Mouse (Mus musculus) neural tube, embryonic 15.5 days (tissue): ENCODE results near the gene Gm17555. TPM values are rescaled to one million over a fixed set of nuclear protein-coding genes. Genes with fewer than 3 reads are reported as not detected.
"Not testable (repeated sequence)": the region's sequence is repeated elsewhere in the genome, so short reads cannot be mapped to it uniquely, and the experiment has no call there.

Source experiments
- ATAC-seq: fragments of 200-750 bp; cut with Nextera tagmentation; 2 replicates; pipeline ENCODE4 v1.8.0; 2017; ENCODE audit warnings: mild to moderate bottlenecking, moderate TSS enrichment, moderate library complexity; ENCODE audit not compliant: low FRiP score
- H3K27ac ChIP-seq: fragments of 300-500 bp; sonication (generic); replicated peaks from 2 replicates; pipeline ENCODE4 v1.5.1; 2015; ENCODE audit warnings: mild to moderate bottlenecking, inconsistent platforms
- H3K27me3 ChIP-seq: fragments of 300-500 bp; sonication (generic); replicated peaks from 2 replicates; pipeline ENCODE4 v1.6.1; 2015; ENCODE audit warnings: inconsistent platforms
- H3K36me3 ChIP-seq: fragments of 300-500 bp; sonication (generic); 2 replicates; pipeline ENCODE4 v1.6.1; 2015; ENCODE audit warnings: inconsistent platforms
- H3K4me1 ChIP-seq: fragments of 300-500 bp; sonication (generic); 2 replicates; pipeline ENCODE4 v1.6.1; 2015; ENCODE audit warnings: inconsistent platforms
- H3K4me2 ChIP-seq: fragments of 300-500 bp; sonication (generic); 2 replicates; pipeline ENCODE4 v1.6.1; 2015; ENCODE audit warnings: inconsistent platforms, mild to moderate bottlenecking, moderate library complexity
- H3K4me3 ChIP-seq: fragments of 300-500 bp; sonication (generic); replicated peaks from 2 replicates; pipeline ENCODE4 v1.5.1; 2015; ENCODE audit warnings: mild to moderate bottlenecking, inconsistent platforms
- H3K9ac ChIP-seq: fragments of 300-500 bp; sonication (generic); replicated peaks from 2 replicates; pipeline ENCODE4 v1.6.1; 2015; ENCODE audit warnings: mild to moderate bottlenecking, inconsistent platforms
- H3K9me3 ChIP-seq: fragments of 300-500 bp; sonication (generic); replicated peaks from 2 replicates; pipeline ENCODE4 v1.6.1; 2016; ENCODE audit warnings: inconsistent platforms
- WGBS: fragments of 180-500 bp; shearing (Covaris S2); methylation state at CpG from one replicate; pipeline ENCODE4 v1.1.7; 2015; ENCODE audit warnings: mixed read lengths; 5-methylcytosine and 5-hydroxymethylcytosine counted together
- polyA plus RNA-seq: library from polyadenylated mRNA; unstranded; fragments of >200 nt; fragmentation: Nextera tagmentation; extraction: Ambion mirVana; gene quantifications from 2 replicates; pipeline ENCODE4 v1.2.1, GENCODE M21; 2015

Gene Gm17555
- polyA plus RNA-seq, result not detected in 2 replicates

DNA sequence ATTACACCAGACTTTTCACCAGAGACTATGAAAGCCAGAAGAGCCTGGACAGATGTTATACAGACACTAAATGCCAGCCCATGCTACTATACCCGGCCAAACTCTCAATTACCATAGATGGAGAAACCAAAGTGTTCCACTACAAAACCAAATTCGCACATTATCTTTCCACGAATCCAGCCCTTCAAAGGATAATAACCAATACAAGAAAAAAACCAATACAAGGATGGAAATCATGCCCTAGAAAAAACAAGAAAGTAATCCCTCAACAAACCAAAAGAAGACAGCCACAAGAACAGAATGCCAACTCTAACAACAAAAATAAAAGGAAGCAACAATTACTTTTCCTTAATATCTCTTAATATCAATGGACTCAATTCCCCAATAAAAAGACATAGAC is at the start of gene Gm17555:
Gene Gm17555 (plus strand): TSS at position 301 of the 400 bp plus-strand sequence.
- not testable (repeated sequence) for H3K4me2 ChIP-seq, H3K27ac ChIP-seq, ATAC-seq, H3K9me3 ChIP-seq, H3K36me3 ChIP-seq, H3K9ac ChIP-seq, H3K27me3 ChIP-seq, H3K4me1 ChIP-seq, H3K4me3 ChIP-seq
- WGBS, result 94% methylated on average over 3 of the region's 3 CpGs

- no peak for ATAC-seq
Measured at GRCm38 (mm10) chr2:126165277-126166018, 49.5 kb upstream of the Gm17555 start.

DNA sequence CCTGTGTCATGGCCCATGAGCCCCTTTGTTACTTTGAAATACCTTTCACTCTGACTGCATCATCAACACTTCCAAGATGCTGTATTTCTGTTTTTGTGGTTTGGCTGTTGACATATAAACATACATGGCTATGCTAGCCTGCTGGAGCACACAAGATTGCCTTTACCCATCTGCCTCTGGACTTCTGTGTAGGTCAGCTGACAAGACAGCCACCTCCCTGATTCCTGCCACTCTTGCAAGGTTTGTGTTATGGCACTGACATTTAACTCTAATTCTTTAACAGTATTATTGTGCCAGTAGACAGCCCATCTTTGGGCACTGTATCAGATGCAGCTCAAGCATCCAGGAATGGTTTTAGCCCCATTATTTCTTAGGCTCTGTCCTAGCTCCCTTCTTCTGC is 48.6 kb upstream of the Gm17555 start:
- H3K9ac ChIP-seq, result no peak overlapping the region
- ATAC-seq, result no peak
- no peak overlapping the region for H3K27ac ChIP-seq
- no peak overlapping the region for H3K4me3 ChIP-seq
- H3K36me3 ChIP-seq, result peaks cover 22% of the 10 kb centered on the region
- H3K4me2 ChIP-seq, result no peak overlapping the region
- no peaks in the 10 kb centered on the region for H3K9me3 ChIP-seq
- H3K4me1 ChIP-seq, result no peaks in the 10 kb centered on the region
- H3K27me3 ChIP-seq, result no peaks in the 10 kb centered on the region

More at GRCm38 (mm10) chr2:126165277-126166018, 49.5 kb upstream of the Gm17555 start:
- H3K27me3 ChIP-seq, result no peaks in the 10 kb centered on the region
- H3K4me1 ChIP-seq, result no peaks in the 10 kb centered on the region
- H3K4me2 ChIP-seq, result no peak overlapping the region
- H3K9me3 ChIP-seq, result no peaks in the 10 kb centered on the region
- H3K4me3 ChIP-seq, result no peak overlapping the region
- no peak overlapping the region for H3K9ac ChIP-seq
- no peak overlapping the region for H3K27ac ChIP-seq
- 96% methylated on average over 5 of the region's 5 CpGs for WGBS
- peaks cover 31% of the 10 kb centered on the region for H3K36me3 ChIP-seq

DNA sequence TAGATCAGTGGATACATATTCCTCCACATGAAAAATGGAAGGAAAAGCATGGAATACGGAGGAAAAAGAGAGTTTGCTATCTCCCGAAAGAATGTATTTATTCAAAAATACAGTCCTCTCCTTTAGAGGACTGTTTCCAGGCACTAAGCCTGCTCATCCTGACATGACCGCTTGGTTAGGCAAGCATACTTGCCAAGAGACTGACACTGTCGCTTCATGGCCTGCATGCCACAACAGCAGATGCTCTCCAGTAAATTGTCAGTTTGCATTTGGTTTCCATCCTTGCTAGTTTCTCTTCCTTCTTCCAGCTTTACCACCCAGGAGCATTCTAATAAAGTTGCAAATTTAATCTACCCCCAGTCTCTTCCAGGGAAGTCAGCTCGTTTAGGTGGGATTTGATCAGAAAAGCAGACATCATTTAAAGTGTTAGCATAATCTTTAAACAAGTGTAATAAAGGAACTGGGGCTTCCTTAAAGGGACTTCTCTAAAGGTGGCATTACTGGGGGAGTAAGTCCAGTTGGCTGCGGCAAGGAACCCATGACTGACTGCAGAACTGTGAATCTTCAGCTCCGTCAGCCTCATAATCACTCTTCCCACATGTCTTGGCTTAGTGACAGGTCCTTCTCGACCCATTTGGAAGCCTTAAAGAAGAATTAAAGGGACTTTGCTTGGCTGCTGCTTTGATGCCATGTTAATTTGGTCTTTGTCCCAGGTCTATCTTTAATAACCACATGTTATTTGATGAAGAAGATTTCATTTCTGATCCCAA is 47.9 kb upstream of the Gm17555 start:
- Histone ChIP-seq H3K27ac (no peak overlapping the region), H3K36me3 (peaks cover 15% of the 10 kb centered on the region), H3K4me1 (no peaks in the 10 kb centered on the region), H3K27me3 (no peaks in the 10 kb centered on the region), H3K9me3 (no peaks in the 10 kb centered on the region), H3K4me2 (no peak overlapping the region), H3K4me3 (no peak overlapping the region), H3K9ac (no peak overlapping the region)
- 89% methylated on average over 8 of the region's 8 CpGs for WGBS
- ATAC-seq, result no peak

DNA sequence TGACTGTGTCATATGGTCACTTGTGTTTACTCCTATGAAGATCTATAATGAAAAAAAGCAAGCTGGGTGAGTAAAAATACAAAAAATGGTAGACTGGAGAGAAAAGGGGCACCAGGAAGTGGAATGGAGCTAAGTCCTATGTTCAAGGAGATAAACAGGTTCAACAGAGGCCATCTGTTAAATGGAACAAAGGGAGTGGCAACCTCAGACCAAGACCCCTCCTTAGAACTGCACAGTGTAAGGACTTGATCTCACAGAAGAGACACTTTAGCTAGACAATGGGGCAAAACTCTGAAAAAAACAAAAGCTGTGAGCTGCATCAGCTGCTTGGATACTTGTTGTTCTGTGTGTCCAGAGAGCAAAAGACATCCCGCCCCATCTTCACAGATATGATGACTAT is 43.5 kb upstream of the Gm17555 start:
- Histone ChIP-seq H3K36me3 (peaks cover 3% of the 10 kb centered on the region; the same call in 1 of the 2 replicates), H3K4me1 (no peaks in the 10 kb centered on the region), H3K27ac (no peak overlapping the region), H3K9me3 (no peaks in the 10 kb centered on the region), H3K9ac (no peak overlapping the region), H3K27me3 (no peaks in the 10 kb centered on the region), H3K4me3 (no peak overlapping the region), H3K4me2 (no peak overlapping the region)
- 100% methylated on average over 1 of the region's 1 CpGs for WGBS
- no peak for ATAC-seq

DNA sequence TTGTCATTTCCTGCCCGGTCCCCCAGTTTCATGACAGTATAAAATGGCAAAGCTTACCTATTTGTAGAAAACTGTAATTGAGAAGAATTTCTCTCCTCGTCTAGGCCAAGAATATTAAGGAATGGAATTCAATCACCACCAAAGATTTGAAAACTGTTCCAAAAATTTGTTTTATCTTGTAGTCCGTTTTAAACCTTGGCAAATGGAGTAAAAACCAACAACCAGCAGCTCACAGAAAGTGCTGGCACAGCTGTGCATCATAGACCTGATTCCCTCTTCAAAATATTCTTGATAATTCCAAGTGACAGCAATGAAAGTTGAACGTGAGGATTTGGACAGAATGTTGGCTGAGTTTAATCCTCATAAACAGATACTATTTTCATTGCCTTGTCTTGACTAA is 23.6 kb upstream of the Gm17555 start:
- no peak overlapping the region for H3K4me2 ChIP-seq
- 76% methylated on average over 4 of the region's 4 CpGs for WGBS

DNA sequence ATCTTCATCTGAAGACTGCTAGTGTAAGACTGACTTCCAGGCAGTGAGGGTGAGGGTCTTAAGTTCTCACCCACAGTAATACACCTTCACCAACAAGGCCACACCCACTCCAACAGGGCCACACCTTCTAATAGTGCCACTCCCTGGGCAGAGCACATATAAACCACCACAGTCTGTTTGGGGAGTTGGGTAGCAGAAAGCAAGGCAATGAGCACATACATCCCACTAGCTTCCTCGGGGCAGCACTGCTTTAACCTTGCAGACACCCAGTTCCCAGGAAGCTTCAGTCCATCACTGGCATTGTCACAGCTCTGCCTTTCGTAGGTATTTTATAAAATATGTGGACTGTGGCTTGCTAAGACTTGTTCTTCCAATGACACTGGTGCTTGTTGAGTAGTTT is 22.8 kb upstream of the Gm17555 start:
- Histone ChIP-seq H3K4me1 (no peaks in the 10 kb centered on the region), H3K9ac (no peak overlapping the region), H3K4me2 (no peak overlapping the region), H3K27me3 (no peaks in the 10 kb centered on the region), H3K4me3 (no peak overlapping the region), H3K27ac (no peak overlapping the region), H3K36me3 (no peaks in the 10 kb centered on the region), H3K9me3 (no peaks in the 10 kb centered on the region)
- 89% methylated on average over 2 of the region's 2 CpGs for WGBS
- ATAC-seq, result no peak

More for the DNA sequence above, 23.6 kb upstream of the Gm17555 start:
- Histone ChIP-seq H3K4me1 (no peaks in the 10 kb centered on the region), H3K9ac (no peak overlapping the region), H3K4me3 (no peak overlapping the region), H3K27me3 (no peaks in the 10 kb centered on the region), H3K9me3 (no peaks in the 10 kb centered on the region), H3K27ac (no peak overlapping the region), H3K36me3 (no peaks in the 10 kb centered on the region)
- no peak for ATAC-seq

- H3K36me3 ChIP-seq, result no peaks in the 10 kb centered on the region
- 53% methylated on average over 12 of the region's 12 CpGs for WGBS
- no peaks in the 10 kb centered on the region for H3K27me3 ChIP-seq
- no peak overlapping the region for H3K27ac ChIP-seq
- no peak overlapping the region for H3K9ac ChIP-seq
- no peak overlapping the region for H3K4me3 ChIP-seq
- no peaks in the 10 kb centered on the region for H3K9me3 ChIP-seq
- H3K4me1 ChIP-seq, result no peaks in the 10 kb centered on the region
- no peak overlapping the region for H3K4me2 ChIP-seq
- ATAC-seq, result no peak
Measured at GRCm38 (mm10) chr2:126195631-126196356, 19.1 kb upstream of the Gm17555 start.

DNA sequence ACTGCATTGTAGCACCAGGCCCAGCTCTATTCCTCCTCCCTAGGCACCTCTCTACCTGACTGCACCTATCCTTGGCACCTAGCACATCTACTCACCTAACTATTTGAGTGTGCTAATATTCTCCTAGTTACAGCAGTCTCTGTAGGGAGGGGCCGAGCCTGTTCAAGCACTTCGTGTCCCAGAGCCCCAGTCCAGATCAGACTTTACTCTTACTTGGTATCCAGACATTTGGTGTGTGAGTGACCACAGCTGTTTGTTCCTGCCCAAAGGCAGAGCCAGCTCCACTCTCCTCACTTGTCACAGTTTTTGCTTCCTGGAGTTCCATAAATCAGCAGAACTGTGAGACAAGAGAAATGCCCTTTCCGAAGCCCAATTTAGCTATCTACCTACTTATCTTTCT is 15.9 kb upstream of the Gm17555 start:
- Histone ChIP-seq H3K27me3 (no peaks in the 10 kb centered on the region), H3K27ac (no peak overlapping the region), H3K9ac (no peak overlapping the region), H3K36me3 (no peaks in the 10 kb centered on the region), H3K4me1 (no peaks in the 10 kb centered on the region), H3K4me2 (no peak overlapping the region), H3K4me3 (no peak overlapping the region), H3K9me3 (no peaks in the 10 kb centered on the region)
- no peak for ATAC-seq
- WGBS, result 89% methylated on average over 3 of the region's 3 CpGs

DNA sequence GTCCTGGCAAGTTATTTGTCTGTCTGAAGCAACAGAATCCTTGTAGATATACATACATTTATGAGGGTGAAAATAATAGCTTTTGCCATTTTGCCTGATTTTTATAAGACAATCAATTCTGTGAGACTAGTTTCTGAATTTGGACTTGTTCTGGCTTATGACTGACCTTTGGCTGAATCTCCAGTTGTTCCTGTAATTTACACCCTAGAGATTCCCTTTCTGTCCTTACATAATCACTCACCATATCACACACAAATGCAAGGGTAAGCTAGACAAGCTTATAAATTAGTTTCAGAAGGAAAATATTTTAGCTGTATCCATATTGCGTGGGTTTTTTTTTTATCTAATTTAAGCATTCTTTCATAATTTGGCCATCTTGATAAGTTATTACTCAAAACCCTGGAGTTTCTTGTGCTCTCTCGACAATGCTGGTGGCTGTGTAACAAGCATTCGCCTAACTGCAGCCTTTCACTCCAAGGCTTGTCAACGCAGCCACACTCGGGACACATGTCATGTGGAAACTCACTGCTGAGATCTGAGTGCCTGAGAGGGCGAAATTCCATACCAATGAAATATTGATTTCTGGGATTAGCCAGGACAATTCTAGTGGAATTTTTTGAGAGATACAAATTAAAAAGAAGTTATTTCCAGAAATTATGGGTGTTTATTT is 3.8 kb upstream of the Gm17555 start:
- Histone ChIP-seq H3K36me3 (no peaks in the 10 kb centered on the region), H3K9ac (no peak overlapping the region), H3K4me3 (no peak overlapping the region), H3K27ac (no peak overlapping the region), H3K4me2 (no peak overlapping the region), H3K9me3 (no peaks in the 10 kb centered on the region), H3K4me1 (no peaks in the 10 kb centered on the region), H3K27me3 (no peaks in the 10 kb centered on the region)
- 92% methylated on average over 6 of the region's 6 CpGs for WGBS
- ATAC-seq, result no peak

DNA sequence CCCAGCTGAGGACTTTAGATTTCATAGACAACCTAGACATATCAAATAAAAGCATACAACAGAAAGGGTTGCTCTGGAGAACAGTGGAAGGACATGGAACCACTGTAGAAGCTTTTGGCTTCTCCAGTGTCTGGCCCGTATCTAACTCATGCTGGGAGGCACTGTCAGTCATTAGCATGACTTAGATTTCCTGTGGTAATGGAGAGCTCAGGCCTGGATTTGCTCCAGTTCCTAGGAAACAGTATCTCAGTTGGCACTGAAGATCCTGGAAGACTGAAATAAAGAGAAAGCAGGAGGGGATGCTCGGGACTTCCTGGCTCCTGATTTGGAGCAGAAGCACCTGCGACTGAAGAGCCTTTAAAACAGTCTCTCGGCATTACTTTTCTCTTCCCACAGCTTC is 12.7 kb downstream of the Gm17555 start:
- H3K4me2 ChIP-seq, result no peak overlapping the region
- ATAC-seq, result no peak
- 68% methylated on average over 4 of the region's 4 CpGs for WGBS
- H3K27ac ChIP-seq, result no peak overlapping the region
- no peaks in the 10 kb centered on the region for H3K4me1 ChIP-seq
- H3K27me3 ChIP-seq, result no peaks in the 10 kb centered on the region
- H3K9me3 ChIP-seq, result no peaks in the 10 kb centered on the region
- no peak overlapping the region for H3K4me3 ChIP-seq
- no peak overlapping the region for H3K9ac ChIP-seq
- no peaks in the 10 kb centered on the region for H3K36me3 ChIP-seq
